Mouse (Mus musculus) heart, postnatal 10 days (tissue): Measurements from ENCODE around the gene Smarcc1. TPM values are rescaled to one million over a fixed set of nuclear protein-coding genes. Genes with fewer than 3 reads are reported as not detected.
"Not testable (repeated sequence)": the region's sequence is repeated elsewhere in the genome, so short reads cannot be mapped to it uniquely, and the experiment has no call there.

Experiments used
- DNase-seq, 2 experiments: peaks; one replicate each; pipeline ENCODE4 v3.0.0; 2021
- intact Hi-C: fragments of 180-260 bp; cut with DNase I; formaldehyde crosslinking; loops from one replicate; pipeline ENCODE4 v1.15.1; 2025
- total RNA-seq, 2 experiments: library from RNA; stranded (reverse); gene quantifications; 2 replicates each; pipeline ENCODE4 v1.2.3; 2021

The Smarcc1 gene
- total RNA-seq = 10 to 100 TPM; 42.1 to 47.5 TPM

DNA sequence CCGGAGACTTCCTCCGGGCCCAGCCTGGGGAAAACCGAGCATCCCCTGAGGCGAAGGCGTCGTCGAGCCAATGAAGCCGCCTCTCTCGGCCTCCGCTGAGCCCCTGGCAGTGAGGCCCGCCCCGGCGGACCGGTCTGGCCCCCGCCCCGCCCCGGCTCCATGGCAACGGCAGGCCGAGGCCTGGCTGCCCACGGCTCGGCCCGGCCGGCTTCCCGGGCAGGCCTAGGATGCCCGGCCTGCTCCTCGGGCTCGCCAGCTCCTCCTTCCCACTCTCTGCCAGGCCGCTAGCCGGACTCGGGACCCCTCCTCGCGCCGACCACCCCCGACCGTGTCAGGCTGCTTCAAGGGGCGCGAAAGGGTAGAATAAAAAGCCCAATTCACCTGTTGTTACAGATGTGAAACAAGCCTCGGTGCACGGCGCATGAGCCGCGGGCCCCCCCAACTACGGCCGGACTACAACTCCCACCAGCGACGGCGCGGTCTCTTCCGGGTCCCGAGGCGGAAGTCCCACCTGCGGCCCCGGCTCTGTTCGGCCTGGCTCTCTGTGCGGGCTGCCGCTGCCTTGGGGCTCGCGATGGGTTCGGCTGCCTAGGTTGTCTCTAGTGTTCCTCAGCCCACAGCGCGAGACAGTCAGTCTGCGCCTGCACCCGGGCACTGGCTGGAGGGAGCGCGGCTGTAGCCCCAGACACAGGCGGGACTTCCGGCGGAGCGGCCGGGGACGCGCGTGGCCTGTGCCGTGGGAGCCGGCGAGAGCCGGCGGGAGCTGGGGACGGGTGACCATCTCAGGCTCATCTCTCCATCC is at the start of gene Smarcc1:
TSS of gene Smarcc1 (plus strand) at position 732 of the 802 bp plus-strand sequence.
- DNase-seq = peak; percentile 93
- intact Hi-C loops = loop anchor here (1.0 kb wide), 1 partner anchor 14 kb away; no protein-coding TSS in a partner anchor

DNA sequence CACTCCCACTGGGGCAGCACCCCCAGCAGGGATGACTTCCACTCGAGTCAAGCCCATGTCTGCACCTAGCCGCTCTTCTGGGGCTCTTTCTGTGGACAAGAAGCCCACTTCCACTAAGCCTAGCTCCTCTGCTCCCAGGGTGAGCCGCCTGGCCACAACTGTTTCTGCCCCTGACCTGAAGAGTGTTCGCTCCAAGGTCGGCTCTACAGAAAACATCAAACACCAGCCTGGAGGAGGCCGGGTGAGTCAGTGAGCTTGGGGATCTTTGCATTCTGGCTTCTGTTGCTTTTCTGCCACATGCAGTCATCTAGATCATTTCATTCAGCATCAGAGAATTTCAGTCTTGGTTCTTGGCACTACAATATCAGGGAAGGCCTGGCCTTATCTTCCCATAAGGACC is 48.8 kb upstream of the Smarcc1 start:
- intact Hi-C loops = no loop called here
- DNase-seq = no peak

DNA sequence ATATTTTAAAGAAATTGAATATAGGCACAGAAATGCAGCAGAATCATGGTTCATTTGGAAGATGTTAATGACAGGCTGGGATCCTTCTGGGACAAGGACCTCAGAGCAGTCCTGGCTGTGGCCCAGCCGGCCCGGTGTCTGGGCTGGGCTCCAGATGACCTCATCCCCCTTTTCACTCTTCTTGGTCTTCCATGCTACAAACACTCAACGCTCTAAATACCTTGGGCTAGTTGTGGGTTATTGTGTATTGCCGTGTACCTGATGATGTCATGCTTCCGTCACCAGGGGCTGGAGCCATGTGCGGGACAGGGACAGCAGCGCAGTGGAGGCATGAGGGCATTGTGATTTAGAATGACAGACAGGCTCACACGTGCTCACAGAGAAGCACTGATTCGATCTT is 47.1 kb upstream of the Smarcc1 start:
- intact Hi-C loops = loop anchor here (2.0 to 5.0 kb wide), 2 partner anchors 86 to 138 kb away; partner anchors contain the start of gene Map4
- peak; percentile 87 to 89 for DNase-seq

DNA sequence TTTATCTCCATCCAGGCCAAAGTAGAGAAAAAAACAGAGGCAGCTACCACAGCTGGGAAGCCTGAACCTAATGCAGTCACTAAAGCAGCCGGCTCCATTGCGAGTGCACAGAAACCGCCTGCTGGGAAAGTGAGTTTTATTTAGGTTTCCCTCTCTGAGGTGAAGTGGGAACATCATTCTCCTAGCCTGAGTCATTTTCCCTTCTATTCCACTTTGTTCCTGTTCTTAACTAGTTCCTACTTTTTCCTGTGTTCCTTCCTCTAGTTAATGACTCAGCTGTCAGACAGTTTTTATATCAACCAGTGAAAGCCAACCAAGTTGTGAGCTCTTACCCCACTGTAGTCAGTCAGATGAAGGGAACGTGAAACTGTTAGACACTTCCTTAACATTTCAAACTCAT is 46.5 kb upstream of the Smarcc1 start:
- intact Hi-C loops = loop anchor here (2.0 to 5.0 kb wide), 2 partner anchors 86 to 139 kb away; partner anchors contain the start of gene Map4
- no peak for DNase-seq

DNA sequence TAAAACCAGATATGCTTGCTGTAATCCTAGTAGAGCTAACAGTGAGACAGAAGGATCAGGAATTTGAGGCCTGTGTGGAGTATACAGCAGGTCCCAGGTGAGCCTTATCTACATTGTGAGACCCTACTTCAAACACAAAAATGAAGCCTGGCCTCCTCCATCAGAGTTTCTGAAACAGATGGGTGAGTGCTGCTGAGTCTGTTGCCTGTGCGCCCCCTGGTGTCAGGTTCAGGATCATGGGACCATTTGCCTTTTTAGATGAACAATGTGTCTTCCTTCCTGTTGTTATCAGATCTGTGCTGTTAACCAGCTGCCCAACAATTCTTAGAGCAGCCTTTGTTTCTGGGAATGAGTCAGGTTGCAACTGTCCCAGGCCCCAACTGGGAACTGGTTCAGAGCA is 45.7 kb upstream of the Smarcc1 start:
- peak; percentile 77 to 86 for DNase-seq
- intact Hi-C loops = loop anchor here (1.0 to 5.0 kb wide), 3 partner anchors 87 to 178 kb away; partner anchors contain the start of gene Map4

DNA sequence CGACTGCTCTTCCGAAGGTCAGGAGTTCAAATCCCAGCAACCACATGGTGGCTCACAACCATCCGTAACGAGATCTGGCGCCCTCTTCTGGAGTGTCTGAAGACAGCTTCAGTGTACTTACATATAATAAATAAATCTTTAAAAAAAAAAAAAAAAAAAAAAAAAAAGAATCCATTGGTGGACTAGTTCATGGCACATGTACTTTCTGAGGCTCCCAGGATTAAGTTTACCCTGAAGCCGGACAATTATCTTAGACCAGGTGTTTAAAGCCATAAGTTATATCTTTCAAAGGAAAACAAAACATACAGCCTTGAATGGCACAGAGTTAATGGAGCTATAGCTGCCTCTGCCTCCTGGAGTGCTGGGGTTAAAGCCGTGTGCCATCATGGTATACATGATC is 41.0 kb upstream of the Smarcc1 start:
- DNase-seq, intact Hi-C loops: not testable (repeated sequence)

DNA sequence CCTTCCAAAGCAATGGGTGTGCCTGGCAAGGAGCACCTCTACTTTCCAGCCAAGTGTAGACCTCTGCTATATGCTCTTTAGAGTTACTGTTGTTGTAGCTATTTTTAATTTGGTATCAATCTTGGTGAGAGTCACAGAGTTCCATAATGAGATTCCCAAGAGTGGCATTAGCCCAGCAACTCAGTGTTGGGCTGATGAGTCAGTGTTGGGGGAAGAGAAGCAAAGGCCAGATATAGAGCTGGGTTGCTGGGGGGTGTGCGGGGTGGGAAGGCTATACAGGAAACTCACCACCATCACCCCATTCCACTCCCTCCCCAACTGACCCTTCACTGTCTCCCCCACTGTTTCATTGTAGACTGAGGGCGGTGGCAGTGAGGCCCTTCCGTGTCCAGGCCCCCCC is 36.4 kb upstream of the Smarcc1 start:
- intact Hi-C loops = no loop called here
- DNase-seq = no peak

DNA sequence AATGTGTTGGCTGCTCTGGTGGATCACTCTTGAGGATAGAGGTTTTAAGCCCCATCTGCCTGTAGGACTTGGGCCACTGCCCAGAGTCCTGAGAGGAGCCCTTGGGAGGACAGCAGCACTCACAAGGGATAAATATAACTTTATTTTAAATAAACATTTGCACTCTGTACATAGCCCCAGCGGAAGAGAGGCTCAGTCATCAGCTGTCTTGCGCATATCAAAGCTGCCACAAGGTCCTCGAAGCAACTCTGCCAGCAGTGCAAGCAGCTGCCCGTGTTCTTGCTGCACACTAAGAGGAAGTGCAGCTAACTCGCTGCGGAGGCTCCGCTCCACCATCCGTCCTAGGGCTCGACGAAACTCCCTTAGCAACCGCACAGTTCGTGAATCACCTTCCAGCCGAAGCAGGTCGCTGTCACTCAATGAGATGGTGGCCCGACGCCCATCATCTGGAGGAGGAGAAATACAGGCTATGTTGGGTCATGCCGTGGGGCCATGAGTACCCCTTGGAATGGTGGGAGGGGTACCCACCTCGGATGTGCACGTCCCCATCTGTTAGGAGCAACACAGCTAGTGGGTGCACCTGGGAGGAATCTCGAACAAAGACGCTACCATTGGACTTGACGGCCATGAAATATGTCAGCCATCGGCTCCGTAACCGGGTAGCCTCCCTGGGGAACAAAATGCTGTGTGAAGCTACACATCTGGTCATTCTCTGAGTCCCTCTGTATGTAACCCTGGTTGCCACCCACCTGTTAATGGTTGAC is 33.1 kb upstream of the Smarcc1 start:
- intact Hi-C loops = no loop called here
- peak; percentile 62 to 70 for DNase-seq

DNA sequence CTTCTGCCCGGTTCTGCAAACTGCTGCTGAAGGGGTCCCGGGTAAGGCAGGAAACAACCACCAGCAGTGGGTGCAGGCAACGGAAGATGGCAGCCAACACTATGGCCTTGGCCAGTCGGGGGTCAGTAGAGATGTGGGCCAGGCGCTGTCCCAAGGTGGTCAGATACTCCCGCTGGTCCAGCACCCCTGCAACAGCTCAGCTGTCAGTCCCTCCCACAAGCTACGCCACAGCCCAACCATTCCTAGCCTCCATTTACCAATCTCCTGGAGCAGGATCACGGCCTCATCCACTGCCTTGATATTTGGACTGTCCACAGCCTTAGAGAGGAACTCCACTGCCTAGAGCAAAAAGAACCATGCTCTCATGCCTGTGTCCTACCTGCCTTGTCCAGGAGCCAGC is 31.8 kb upstream of the Smarcc1 start:
- DNase-seq = no peak

DNA sequence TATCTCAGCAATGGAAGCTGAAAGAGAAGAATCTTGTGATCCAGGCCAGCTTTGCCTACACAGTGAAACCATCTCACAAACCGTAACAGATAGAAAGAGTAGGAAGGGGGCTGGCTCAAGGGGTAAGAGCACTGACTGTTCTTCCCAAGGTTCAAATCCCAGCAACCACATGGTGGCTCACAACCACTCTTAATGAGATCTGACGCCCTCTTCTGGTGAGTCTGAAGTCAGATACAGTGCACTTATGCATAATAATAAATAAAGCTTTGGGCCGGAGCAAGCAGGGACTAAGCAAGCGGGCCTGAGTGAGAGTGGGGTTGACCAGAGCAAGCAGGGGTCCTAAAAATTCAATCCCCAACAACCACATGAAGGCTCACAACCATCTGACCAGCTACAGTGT is 24.2 kb upstream of the Smarcc1 start:
- intact Hi-C loops = no loop called here

More for the DNA sequence above, 31.8 kb upstream of the Smarcc1 start:
- intact Hi-C loops = no loop called here

DNA sequence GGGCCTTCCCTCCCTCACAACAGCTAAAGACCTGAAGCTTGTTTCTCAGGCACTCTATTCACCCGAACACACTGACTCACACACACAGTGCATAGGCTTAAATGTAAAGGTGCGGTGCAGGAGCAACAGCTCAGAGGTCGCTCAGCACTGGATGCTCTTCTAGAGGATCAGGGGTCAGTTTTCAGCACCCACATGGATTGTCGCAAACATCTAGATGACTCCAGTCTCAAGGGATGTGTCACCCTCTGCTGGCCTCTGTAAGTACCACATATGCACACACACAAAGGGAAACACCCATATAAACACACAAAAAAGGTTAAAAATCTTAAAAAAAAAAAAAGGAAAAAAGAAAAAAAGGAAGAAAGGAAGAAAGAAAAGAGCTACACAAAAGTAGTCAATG is 22.7 kb upstream of the Smarcc1 start:
- intact Hi-C loops = no loop called here
- no peak for DNase-seq

More for the DNA sequence above, 24.2 kb upstream of the Smarcc1 start:
- no peak for DNase-seq

DNA sequence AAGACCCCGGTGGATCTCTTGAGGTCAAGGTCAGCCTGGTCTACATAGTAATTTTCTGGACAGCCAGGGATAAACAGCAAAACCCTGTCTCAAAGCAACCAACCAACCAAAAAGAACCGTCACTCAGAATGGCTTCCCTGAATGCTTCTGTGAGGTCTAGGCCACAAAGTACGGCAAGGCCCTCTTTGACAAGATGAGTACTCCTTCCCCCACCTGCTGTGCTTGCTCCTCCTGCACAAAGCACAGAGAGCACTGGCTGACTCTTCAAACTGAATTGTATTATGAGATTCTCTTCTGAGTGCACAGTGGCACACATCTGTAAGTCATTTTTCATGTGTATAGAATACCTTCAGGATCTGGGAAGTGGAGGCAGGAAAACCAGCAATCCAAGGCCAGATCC is 19.7 kb upstream of the Smarcc1 start:
- no peak for DNase-seq
- intact Hi-C loops = no loop called here

DNA sequence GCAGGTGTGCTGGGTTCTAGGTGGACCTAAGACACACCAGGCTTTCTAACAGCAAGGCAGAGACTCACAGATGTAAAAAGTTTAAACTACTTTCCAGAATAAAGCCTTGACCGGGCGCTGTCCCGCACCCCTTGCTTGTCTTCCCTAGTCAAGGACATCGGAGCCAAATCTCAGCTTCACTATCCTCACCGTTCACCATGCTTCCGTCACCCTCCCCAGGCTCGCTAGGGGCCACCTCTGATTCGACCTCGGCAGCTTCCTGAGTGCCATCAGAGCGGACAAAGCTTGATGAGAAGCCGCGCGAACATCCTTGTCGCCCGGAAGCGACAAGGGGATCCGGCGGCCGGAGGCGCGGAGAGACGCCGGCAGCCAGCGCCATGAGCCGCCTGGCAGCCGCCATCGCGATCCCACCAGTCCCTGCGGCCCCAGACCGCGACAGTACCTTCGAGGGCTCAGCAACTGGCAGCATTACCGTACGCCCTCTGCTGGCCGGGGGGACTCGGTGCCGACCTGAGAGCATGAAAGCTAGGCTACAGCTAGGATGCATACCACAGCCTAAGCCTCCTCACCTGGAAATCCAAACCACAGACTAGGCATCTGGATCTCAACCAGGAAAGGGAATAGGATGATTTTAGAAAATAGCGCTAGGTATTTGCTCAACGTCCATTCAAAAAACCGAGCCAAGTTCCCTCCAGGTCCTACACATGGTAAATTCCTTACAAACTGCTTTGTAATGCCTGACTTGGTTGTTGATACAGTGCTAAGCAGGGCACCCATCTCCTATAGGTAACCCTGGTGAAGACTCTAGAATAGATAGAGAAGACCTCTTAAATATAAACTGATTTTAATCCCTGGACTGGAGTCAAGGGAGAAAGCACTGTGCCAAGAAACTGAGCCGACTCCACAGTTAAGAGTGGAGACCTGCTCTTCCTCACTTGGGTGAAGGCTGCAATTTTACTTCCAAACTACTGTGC is 16.6 kb upstream of the Smarcc1 start:
- peak; percentile 94 to 97 for DNase-seq
- intact Hi-C loops = loop anchor here (1.0 to 5.0 kb wide), 3 partner anchors 116 to 206 kb away; no protein-coding TSS in a partner anchor

DNA sequence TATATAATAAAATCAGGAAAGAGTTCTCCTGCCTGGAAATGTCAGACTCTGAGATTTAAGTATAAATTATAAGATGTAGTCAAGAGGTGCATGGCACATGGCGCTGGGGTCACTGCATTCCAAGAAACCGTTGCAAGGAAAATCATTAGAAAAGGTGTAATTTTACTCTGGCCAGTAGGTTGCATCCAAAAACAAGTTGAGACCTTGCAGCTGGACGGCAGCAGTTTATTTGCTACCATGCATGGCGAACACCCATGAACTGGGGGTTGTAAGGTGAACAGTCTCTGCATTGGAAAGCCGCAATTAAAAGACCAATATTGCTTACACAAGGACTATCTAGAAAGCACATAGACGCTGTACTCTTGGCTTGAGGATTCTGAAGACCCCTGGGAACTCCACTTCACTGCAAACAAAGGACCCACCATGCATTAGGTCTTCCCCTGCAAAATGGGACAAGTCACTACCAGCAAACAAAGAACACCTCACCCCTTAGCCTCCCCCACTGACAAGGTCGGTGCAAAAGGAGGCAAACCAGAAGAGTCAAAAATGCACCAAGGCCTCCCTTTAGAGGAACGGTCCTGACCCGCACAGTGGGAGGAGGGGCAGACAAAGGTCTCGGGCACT is 1.0 kb upstream of the Smarcc1 start:
- peak in 1 of 2 experiments; percentile 2 for DNase-seq
- intact Hi-C loops = no loop called here

DNA sequence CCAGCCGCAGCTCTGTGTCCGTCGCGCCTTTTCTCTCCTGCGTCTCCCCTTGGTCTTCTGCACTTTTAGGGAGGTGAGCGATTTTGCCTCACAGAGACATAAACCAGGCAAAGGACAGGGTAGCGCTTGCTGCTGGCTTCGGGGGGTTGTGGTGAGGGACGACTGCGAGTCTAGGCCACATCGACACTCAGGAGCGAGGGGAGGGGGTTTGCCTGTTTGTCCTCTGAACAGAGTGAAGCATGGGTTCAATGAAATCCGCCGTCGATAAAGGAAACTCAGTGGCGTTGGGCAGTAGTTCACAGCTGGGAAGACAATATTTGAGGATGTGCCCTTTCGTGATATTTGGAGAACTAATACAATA is 251 bp downstream of the Smarcc1 start, which contains the start of gene Dhx30:
TSS of gene Dhx30 (minus strand) at position 52 of the 361 bp plus-strand sequence.
- DNase-seq = no peak
- intact Hi-C loops = loop anchor here (1.0 kb wide), 1 partner anchor 14 kb away; no protein-coding TSS in a partner anchor

DNA sequence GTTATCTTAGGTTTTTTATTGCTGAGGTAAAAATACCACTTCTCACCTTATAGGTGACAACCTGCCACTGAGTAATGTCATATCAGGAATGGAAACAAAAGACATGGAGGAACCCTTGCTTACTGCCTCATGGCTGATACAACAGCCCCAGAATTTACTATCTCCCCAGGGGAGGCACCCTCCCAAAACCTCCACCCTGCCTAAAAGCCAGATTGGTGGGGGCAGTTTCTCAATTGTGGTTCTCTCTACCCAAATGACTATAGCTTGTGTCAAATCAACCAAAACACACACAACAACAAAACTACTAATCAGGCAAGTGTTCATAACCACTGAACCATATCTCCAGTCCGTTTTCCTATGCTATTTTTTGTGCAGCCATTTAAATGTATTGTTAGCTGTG is 741 bp downstream of the Smarcc1 start:
- intact Hi-C loops = no loop called here
- DNase-seq = peak in 1 of 2 experiments; percentile 5

DNA sequence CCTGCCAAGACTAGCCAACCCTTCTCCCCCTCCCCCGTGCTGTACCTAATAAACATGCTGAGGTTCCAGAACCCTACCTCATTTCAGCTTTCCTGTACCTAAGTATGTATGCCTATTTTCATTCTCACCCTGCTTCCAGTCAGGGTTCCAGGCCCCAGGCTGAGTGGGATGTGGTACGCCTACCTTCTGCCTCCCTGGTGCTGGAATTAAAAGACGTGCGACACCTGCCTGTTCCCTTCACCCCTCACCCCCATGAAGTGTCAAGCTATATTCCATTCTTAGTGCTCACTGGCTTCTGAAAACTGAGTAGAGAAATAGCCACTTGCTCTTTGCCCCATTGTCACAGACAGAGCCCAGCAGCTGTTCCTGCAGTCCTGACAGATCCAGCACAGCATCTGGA is 3.9 kb downstream of the Smarcc1 start:
- intact Hi-C loops = no loop called here
- no peak for DNase-seq

DNA sequence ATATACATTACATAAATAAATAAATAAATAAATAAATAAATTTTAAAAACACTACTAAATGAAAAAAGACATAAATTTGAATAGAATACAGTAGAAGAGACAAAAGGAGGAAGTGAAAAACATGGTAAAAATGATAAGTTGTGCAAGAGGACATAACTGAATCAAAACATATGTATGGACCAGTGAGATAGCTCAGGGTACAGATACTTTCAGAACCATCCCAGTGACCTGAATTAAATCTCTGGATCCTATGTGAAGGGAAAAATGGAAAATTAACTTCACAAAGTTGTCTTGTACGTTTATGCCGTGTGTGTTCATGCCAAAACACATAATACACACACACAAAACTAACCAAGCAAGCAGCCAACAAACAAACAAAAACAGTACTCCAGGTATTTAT is 5.8 kb downstream of the Smarcc1 start:
- intact Hi-C loops = no loop called here

DNA sequence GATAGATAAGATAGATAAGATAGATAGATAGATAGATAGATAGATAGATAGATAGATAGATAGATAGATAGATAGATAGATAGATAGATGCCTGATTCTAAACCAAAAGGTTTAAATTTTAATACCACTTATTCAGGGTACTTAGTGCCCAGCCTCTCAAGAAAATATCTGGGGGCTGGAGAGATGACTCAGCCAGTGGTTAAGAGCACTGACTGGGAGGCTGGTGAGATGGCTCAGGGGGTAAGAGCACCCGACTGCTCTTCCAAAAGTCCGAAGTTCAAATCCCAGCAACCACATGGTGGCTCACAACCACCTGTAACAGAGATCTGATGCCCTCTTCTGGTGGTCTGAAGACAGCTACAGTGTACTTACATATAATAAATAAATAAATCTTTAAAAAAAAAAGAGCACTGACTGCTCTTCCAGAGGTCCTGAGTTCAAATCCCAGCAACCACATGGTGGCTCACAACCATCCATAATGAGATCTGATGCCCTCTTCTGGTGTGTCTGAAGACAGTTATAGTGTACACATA is 6.6 kb downstream of the Smarcc1 start:
- DNase-seq, intact Hi-C loops: not testable (repeated sequence)

More for the DNA sequence above, 5.8 kb downstream of the Smarcc1 start:
- DNase-seq = no peak
